In genomic region chr11:94470391-94470790, GRCm38 (mm10) we compare ENCODE assay signal across 9 mouse cellular contexts. TPM values are rescaled to one million over a fixed set of nuclear protein-coding genes. Genes with fewer than 3 reads are reported as not detected.
DNase-seq lines count a peak whose midpoint lies in the region; ATAC-seq and TF ChIP-seq lines count a peak whose summit lies in the region.
"Had no signal": no experiment of that assay in that cellular context is flagged by ENCODE, and none has a peak within 500 bp of the region (broad histone marks: within the 10 kb centered on the region; RNA-seq: fewer than 3 reads in every experiment).

No protein-coding gene starts in this region.

- H3K27me3 ChIP-seq in lung, embryonic 15.5 days, result peaks cover 42% of the 10 kb centered on the region; the same call in 1 of the 2 replicates
- peaks cover 10% of the 10 kb centered on the region; the same call in 1 of the 2 replicates for H3K27me3 ChIP-seq in forebrain, embryonic 14.5 days (replicated peaks; ENCODE audit: control insufficient read depth, insufficient read depth, low read length)
- H3K27me3 ChIP-seq in limb, embryonic 14.5 days (ENCODE audit: control insufficient read depth, insufficient read depth, low read length), result no peaks in the 10 kb centered on the region
- peaks cover 19% of the 10 kb centered on the region for H3K27me3 ChIP-seq in stomach, embryonic 16.5 days (ENCODE audit: control insufficient read depth, insufficient read depth, low read length)

- no peak overlapping the region for H3K4me3 ChIP-seq in lung, embryonic 15.5 days
- no peak overlapping the region for H3K4me3 ChIP-seq in forebrain, embryonic 14.5 days (ENCODE audit: low read depth, low read length)
- H3K4me3 ChIP-seq in limb, embryonic 14.5 days (replicated peaks; ENCODE audit: low read length), result peak overlapping the region; percentile 96
- no peak overlapping the region for H3K4me3 ChIP-seq in stomach, embryonic 16.5 days (replicated peaks; ENCODE audit: low read length)

- H3K36me3 ChIP-seq in lung, embryonic 15.5 days, result no peaks in the 10 kb centered on the region
- H3K36me3 ChIP-seq in forebrain, embryonic 14.5 days (ENCODE audit: control insufficient read depth, insufficient read depth, low read length), result no peaks in the 10 kb centered on the region
- peaks cover 13% of the 10 kb centered on the region; the same call in 1 of the 2 replicates for H3K36me3 ChIP-seq in limb, embryonic 14.5 days (ENCODE audit: control insufficient read depth, insufficient read depth, low read length)
- no peaks in the 10 kb centered on the region for H3K36me3 ChIP-seq in stomach, embryonic 16.5 days (ENCODE audit: control insufficient read depth, insufficient read depth, low read length)

- H3K9ac ChIP-seq in lung, embryonic 15.5 days, result no peak overlapping the region
- H3K9ac ChIP-seq in forebrain, embryonic 14.5 days (ENCODE audit: low read length), result no peak overlapping the region
- peak overlapping the region; percentile 95 for H3K9ac ChIP-seq in limb, embryonic 14.5 days (ENCODE audit: low read depth, low read length, severe bottlenecking)
- no peak overlapping the region; the same call in 1 of the 2 replicates for H3K9ac ChIP-seq in stomach, embryonic 16.5 days (ENCODE audit: low read length)

- no peak; the same call in 1 of the 2 replicates for TF ChIP-seq POLR2A in limb, embryonic 14.5 days (IDR thresholded peaks at IDR 0.05; ENCODE audit: borderline replicate concordance, extremely low read depth, insufficient read depth, insufficient read length)

- ATAC-seq in lung, embryonic 15.5 days (ENCODE audit: borderline replicate concordance, extremely low read depth, low FRiP score, low TSS enrichment), result no peak
- no peak for ATAC-seq in forebrain, embryonic 14.5 days
- peak; percentile 3; the same call in 1 of the 2 replicates for ATAC-seq in limb, embryonic 14.5 days (ENCODE audit: low FRiP score, low read depth)
- ATAC-seq in stomach, embryonic 16.5 days (ENCODE audit: insufficient read depth, low FRiP score), result no peak
- ATAC-seq in inflammation-experienced regulatory T-cells, adult 6 months, result no peak

- WGBS in lung, embryonic 15.5 days, result 36% methylated on average over 7 of the region's 7 CpGs
- 27% methylated on average over 6 of the region's 7 CpGs for WGBS in forebrain, embryonic 14.5 days
- WGBS in limb, embryonic 14.5 days, result 28% methylated on average over 7 of the region's 7 CpGs
- 31% methylated on average over 6 of the region's 7 CpGs for WGBS in stomach, embryonic 16.5 days

- H3K4me1 ChIP-seq in lung, embryonic 15.5 days, result peaks cover 74% of the 10 kb centered on the region
- H3K4me1 ChIP-seq in forebrain, embryonic 14.5 days (ENCODE audit: control insufficient read depth, insufficient read depth, low read length), result peaks cover 48% of the 10 kb centered on the region
- peaks cover 51% of the 10 kb centered on the region for H3K4me1 ChIP-seq in limb, embryonic 14.5 days (ENCODE audit: control insufficient read depth, insufficient read depth, low read length)
- peaks cover 49% of the 10 kb centered on the region for H3K4me1 ChIP-seq in stomach, embryonic 16.5 days (ENCODE audit: control insufficient read depth, insufficient read depth, low read length)

- H3K9me3 ChIP-seq in lung, embryonic 15.5 days, result no peaks in the 10 kb centered on the region
- H3K9me3 ChIP-seq in forebrain, embryonic 14.5 days (replicated peaks; ENCODE audit: control insufficient read depth, low read length), result no peaks in the 10 kb centered on the region
- no peaks in the 10 kb centered on the region for H3K9me3 ChIP-seq in limb, embryonic 14.5 days (ENCODE audit: control insufficient read depth, low read length)
- no peaks in the 10 kb centered on the region for H3K9me3 ChIP-seq in stomach, embryonic 16.5 days (replicated peaks; ENCODE audit: control insufficient read depth, low read length)

- no peak for DNase-seq in lung, adult 18-20 months
- DNase-seq in forebrain, embryonic 14.5 days (ENCODE audit: low spot score), result peak; percentile 40
- peak; percentile 78 for DNase-seq in limb, embryonic 14.5 days (ENCODE audit: low spot score)
- no peak for DNase-seq in spleen, postnatal 4 days (ENCODE audit: low spot score in 2 of 2)
- DNase-seq in layer of hippocampus, adult 9-11 months, result no peak
- DNase-seq: adrenal gland, postnatal 10 days had no signal

- H3K27ac ChIP-seq in lung, embryonic 15.5 days, result peak overlapping the region; percentile 71
- peak overlapping the region; percentile 94; the same call in 1 of the 2 replicates for H3K27ac ChIP-seq in forebrain, embryonic 14.5 days (ENCODE audit: low read depth, low read length)
- peak overlapping the region; percentile 96 for H3K27ac ChIP-seq in limb, embryonic 14.5 days (replicated peaks; ENCODE audit: low read depth, low read length)
- H3K27ac ChIP-seq in stomach, embryonic 16.5 days (ENCODE audit: low read length), result peak overlapping the region; percentile 82; the same call in 1 of the 2 replicates

- peak overlapping the region; percentile 8 for H3K4me2 ChIP-seq in lung, embryonic 15.5 days
- peak overlapping the region; percentile 88 for H3K4me2 ChIP-seq in forebrain, embryonic 14.5 days (ENCODE audit: low read length)
- peak overlapping the region; percentile 64 for H3K4me2 ChIP-seq in limb, embryonic 14.5 days (replicated peaks; ENCODE audit: low read depth, low read length, severe bottlenecking)
- H3K4me2 ChIP-seq in stomach, embryonic 16.5 days (ENCODE audit: low read depth, low read length), result peak overlapping the region; percentile 34

RNA-seq across cellular contexts. Expression of gene Cacna1g, which starts 3.6 kb away (rescaled TPM):
- 7.3 and 7.7 TPM in 2 replicates for polyA plus RNA-seq in lung, embryonic 15.5 days (2015; fragmentation: Nextera tagmentation; extraction: Ambion mirVana)
- 7.0 and 7.1 TPM in 2 replicates for polyA plus RNA-seq in forebrain, embryonic 14.5 days (2014; fragmentation: Nextera tagmentation; extraction: Ambion mirVana)
- polyA plus RNA-seq in limb, embryonic 14.5 days (2012; rRNA removed), result 449 and 693 TPM in 2 replicates
- 49.0 and 59.3 TPM in 2 replicates for polyA plus RNA-seq in limb, embryonic 14.5 days (2014; fragmentation: Nextera tagmentation; extraction: Ambion mirVana)
- 7.9 and 8.5 TPM in 2 replicates for polyA plus RNA-seq in stomach, embryonic 16.5 days (2015; fragmentation: Nextera tagmentation; extraction: Ambion mirVana)
- not detected for polyA plus RNA-seq in inflammation-experienced regulatory T-cells, adult 6 months (2017; shearing (Covaris generic))

RNA-seq across cellular contexts. Expression of gene Spata20, which starts 15.6 kb away (rescaled TPM):
- 0.06 and 0.31 TPM in 2 replicates for polyA plus RNA-seq in lung, embryonic 15.5 days (2015; fragmentation: Nextera tagmentation; extraction: Ambion mirVana)
- 0.43 and 0.67 TPM in 2 replicates for polyA plus RNA-seq in forebrain, embryonic 14.5 days (2014; fragmentation: Nextera tagmentation; extraction: Ambion mirVana)
- polyA plus RNA-seq in limb, embryonic 14.5 days (2012; rRNA removed), result 0.16 and 0.29 TPM in 2 replicates
- 0.14 and 0.33 TPM in 2 replicates for polyA plus RNA-seq in limb, embryonic 14.5 days (2014; fragmentation: Nextera tagmentation; extraction: Ambion mirVana)
- polyA plus RNA-seq in stomach, embryonic 16.5 days (2015; fragmentation: Nextera tagmentation; extraction: Ambion mirVana), result 0.22 and 0.29 TPM in 2 replicates
- not detected for polyA plus RNA-seq in inflammation-experienced regulatory T-cells, adult 6 months (2017; shearing (Covaris generic))

RNA-seq across cellular contexts. Expression of gene Epn3, which starts 29.4 kb away (rescaled TPM):
- polyA plus RNA-seq in lung, embryonic 15.5 days (2015; fragmentation: Nextera tagmentation; extraction: Ambion mirVana), result 16.8 and 17.3 TPM in 2 replicates
- polyA plus RNA-seq in forebrain, embryonic 14.5 days (2014; fragmentation: Nextera tagmentation; extraction: Ambion mirVana), result 0.30 and 0.41 TPM in 2 replicates
- 3.0 and 3.6 TPM in 2 replicates for polyA plus RNA-seq in limb, embryonic 14.5 days (2012; rRNA removed)
- polyA plus RNA-seq in limb, embryonic 14.5 days (2014; fragmentation: Nextera tagmentation; extraction: Ambion mirVana), result 3.5 and 4.3 TPM in 2 replicates
- 17.0 and 21.1 TPM in 2 replicates for polyA plus RNA-seq in stomach, embryonic 16.5 days (2015; fragmentation: Nextera tagmentation; extraction: Ambion mirVana)
- polyA plus RNA-seq in inflammation-experienced regulatory T-cells, adult 6 months (2017; shearing (Covaris generic)), result not detected

RNA-seq across cellular contexts. Expression of gene Mycbpap, which starts 51.2 kb away (rescaled TPM):
- 4.6 and 5.4 TPM in 2 replicates for polyA plus RNA-seq in lung, embryonic 15.5 days (2015; fragmentation: Nextera tagmentation; extraction: Ambion mirVana)
- polyA plus RNA-seq in forebrain, embryonic 14.5 days (2014; fragmentation: Nextera tagmentation; extraction: Ambion mirVana), result 1.8 and 2.1 TPM in 2 replicates
- polyA plus RNA-seq in limb, embryonic 14.5 days (2012; rRNA removed), result 2.5 and 2.6 TPM in 2 replicates
- 1.2 and 1.5 TPM in 2 replicates for polyA plus RNA-seq in limb, embryonic 14.5 days (2014; fragmentation: Nextera tagmentation; extraction: Ambion mirVana)
- polyA plus RNA-seq in stomach, embryonic 16.5 days (2015; fragmentation: Nextera tagmentation; extraction: Ambion mirVana), result 2.8 and 4.3 TPM in 2 replicates
- polyA plus RNA-seq in inflammation-experienced regulatory T-cells, adult 6 months (2017; shearing (Covaris generic)), result not detected

Comparison
In these comparisons a context has a peak if more than half of its experiments do, and no peak if none do; other contexts are left out.
1. H3K4me2 ChIP-seq: peak in every context shown above with its lines; median percentile 88 in forebrain, embryonic 14.5 days; 64 in limb, embryonic 14.5 days; 34 in stomach, embryonic 16.5 days; 8 in lung, embryonic 15.5 days.
2. DNase-seq: peak in forebrain, embryonic 14.5 days (single experiment) and limb, embryonic 14.5 days (single experiment); none in lung, adult 18-20 months (0 of 2), spleen, postnatal 4 days (0 of 2) and layer of hippocampus, adult 9-11 months (single experiment).
3. Peak in every context shown above with its lines, with median percentiles within 50 percentile points of each other: H3K27ac ChIP-seq.